Mouse (Mus musculus): Measurements from ENCODE around the gene Ythdf1.

Gene Ythdf1

DNA sequence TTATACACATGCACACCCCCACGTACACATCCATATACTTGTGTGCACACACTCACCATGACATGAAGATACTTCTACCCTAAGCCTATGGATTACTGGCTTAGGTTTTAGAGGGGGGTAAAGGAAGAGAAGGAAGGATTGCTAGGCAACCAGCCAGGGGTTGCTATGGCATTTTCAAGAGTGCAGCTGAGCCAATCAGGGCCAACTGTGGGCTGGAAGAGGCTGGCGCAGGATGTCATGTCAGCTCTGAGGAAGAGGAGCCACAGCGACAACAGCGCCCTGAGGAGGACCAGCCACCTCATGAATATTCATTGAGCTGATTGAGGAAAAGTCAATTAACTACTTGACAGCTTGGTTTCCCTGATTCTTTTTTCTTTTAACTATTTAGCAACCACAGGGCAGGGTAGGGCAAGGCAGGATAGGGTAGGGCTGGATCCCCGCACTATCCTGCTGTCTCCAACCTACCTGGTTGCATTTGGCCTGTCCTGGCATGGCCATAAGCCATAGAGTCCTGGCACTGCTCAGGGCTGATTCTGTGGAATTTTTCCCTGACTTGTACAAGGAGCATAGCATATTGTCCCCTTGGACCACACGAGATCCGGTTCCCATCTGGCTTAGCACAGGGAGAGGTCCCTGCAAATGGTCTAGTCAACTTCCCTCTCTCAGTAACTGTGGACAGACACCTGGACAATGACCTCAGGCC, 41.2 kb downstream of the Ythdf1 start:
- DNase-seq (ENCODE audit: low read depth, low spot score): no peak

DNA sequence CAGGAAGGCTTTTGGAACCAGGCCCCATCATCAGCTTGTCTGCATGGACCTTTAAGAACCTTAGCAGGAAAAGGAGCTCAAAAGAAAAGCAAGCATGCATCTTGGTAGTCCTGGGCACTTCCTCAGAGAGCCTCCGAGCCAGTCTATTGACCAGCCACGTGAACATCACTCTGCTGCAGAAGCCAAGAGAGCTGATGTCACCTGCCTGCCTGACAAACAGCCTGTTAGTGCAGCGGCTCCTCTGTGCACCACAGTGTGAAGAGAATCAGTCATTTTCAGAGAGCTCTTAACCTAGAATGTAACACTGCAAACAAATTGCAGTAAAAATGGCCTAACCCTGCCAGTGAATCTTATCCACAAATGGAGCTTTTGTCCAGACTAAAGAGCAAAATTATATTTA, 50.7 kb downstream of the Ythdf1 start:
- no peak for DNase-seq (ENCODE audit: low read depth, low spot score)

DNA sequence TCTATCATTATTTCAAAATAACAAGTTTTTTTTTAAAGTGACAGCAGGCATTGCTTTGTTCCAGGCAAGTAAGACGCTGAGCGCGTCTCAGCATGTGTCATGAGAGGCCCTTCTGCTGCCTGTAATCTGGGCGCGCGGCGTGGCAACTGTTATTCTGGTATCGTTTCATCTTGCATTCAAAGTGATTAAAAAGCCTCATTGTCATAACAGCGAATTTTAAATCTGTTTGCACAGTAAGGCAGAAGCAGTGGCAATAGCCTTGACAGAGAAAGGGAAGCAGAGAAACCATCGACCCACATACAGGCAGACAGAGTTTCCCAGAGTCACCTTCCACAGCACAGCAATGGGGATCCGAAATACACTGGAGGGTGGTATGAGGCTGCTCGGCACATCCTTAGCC, 59.2 kb downstream of the Ythdf1 start:
- DNase-seq (ENCODE audit: low read depth, low spot score): no peak

DNA sequence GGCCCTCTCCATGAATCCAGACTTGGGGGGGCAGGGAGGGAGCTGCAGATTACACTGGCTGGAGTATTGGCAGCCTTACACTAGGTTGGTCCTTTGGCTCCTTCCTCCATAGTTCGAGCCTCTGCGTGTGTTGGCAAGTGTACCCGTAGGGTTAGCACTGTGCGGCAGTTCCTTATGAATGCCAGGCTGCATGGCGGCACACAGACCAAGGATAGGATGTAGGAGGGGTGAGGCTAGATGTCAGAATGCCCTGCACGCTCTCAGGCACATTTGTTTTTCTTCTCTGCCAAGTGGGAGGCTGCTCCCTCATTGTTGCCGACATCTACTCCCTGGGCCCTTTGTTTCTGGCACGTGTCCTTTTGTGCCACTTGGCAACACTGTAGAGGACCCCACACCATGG, 63.6 kb downstream of the Ythdf1 start:
- no peak for DNase-seq (ENCODE audit: low read depth, low spot score)

DNA sequence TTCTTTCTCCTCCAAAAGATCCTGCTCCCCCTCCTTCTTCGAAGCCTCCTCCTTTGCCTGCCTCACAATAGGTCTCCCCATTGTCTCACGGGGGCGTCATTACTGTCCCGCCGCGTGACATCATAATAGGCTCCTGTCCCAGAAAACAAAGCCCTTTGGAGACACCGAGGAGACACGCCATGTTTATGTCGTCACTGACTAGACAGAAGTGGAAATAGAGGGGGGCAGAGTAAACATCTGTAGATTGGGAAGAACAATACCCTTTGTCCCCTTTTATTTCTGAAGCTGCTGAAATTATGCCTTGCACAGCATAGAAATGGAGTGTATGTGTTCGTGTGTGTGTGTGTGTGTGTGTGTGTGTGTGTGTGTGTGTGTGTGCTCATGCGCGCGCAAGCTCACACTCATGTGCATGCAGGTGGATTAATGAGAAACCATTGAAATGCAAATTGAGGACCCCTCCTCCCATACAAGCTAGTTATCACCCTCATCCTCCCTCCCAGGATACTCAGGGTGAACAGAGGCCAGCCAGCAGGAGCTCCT, 65.7 kb downstream of the Ythdf1 start:
- no peak for DNase-seq (ENCODE audit: low read depth, low spot score)
